Mouse (Mus musculus): ENCODE data around the gene Epb41l5. TPM values are rescaled to one million over a fixed set of nuclear protein-coding genes. Genes with fewer than 3 reads are reported as not detected.

The Epb41l5 gene
- polyA plus RNA-seq (2016; fragmentation: Nextera tagmentation; extraction: Ambion mirVana), result 36.7 and 41.1 TPM in 2 replicates

GRCm38 (mm10) chr1:119648205-119649111 lies at the start of gene Epb41l5:
TSS of gene Epb41l5 (minus strand) at chr1:119649000.
- H3K27ac ChIP-seq (replicated peaks), result peak within 1 kb of the TSS; percentile 82
- peak within 1 kb of the TSS; percentile 70 for H3K4me2 ChIP-seq (replicated peaks)
- peak within 1 kb of the TSS; percentile 78 for H3K4me3 ChIP-seq
- WGBS, result under 1% methylated on average over 86 of the region's 86 CpGs
- ATAC-seq (ENCODE audit: low FRiP score, low read depth), result peak; percentile 97
- H3K9me3 ChIP-seq, result no peaks in the 10 kb centered on the region
- H3K27me3 ChIP-seq, result no peaks in the 10 kb centered on the region
- peak within 1 kb of the TSS; percentile 70 for H3K9ac ChIP-seq (replicated peaks)
- H3K36me3 ChIP-seq, result no peaks in the 10 kb centered on the region
- H3K4me1 ChIP-seq, result peaks cover 18% of the 10 kb centered on the region

DNA sequence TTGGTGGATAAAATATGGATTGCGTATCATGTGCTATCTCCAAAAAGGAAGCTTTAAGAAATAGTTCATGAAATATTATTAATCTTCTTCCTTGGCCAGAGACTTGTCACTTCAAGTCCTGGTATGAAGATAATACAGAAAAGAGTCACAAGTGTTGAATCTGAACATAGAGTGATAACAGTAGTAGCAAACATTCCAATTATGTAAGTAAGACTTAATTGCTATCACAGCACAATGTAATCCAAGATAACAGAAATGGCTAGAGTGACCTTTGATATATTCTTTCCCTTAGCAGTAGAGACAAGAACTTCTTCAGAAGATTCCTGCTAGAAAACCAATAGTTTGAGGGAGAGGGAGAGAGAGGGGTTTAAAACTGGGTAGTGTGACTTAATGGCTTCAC lies 48.1 kb upstream of the Epb41l5 start:
- Histone ChIP-seq H3K9ac (replicated peaks) (no peak overlapping the region), H3K27ac (replicated peaks) (no peak overlapping the region), H3K4me2 (replicated peaks) (no peak overlapping the region), H3K4me1 (no peaks in the 10 kb centered on the region), H3K9me3 (no peaks in the 10 kb centered on the region), H3K27me3 (no peaks in the 10 kb centered on the region), H3K4me3 (no peak overlapping the region), H3K36me3 (peaks cover 17% of the 10 kb centered on the region)
- WGBS, result 100% methylated on average over 1 of the region's 1 CpGs
- no peak for ATAC-seq (ENCODE audit: low FRiP score, low read depth)

GRCm38 (mm10) chr1:119685773-119686558 lies 37.2 kb upstream of the Epb41l5 start:
- Histone ChIP-seq H3K9me3 (no peaks in the 10 kb centered on the region), H3K4me2 (replicated peaks) (no peak overlapping the region), H3K27me3 (no peaks in the 10 kb centered on the region), H3K9ac (replicated peaks) (no peak overlapping the region), H3K36me3 (peaks cover 15% of the 10 kb centered on the region), H3K4me3 (no peak overlapping the region), H3K4me1 (no peaks in the 10 kb centered on the region), H3K27ac (replicated peaks) (no peak overlapping the region)
- 95% methylated on average over 3 of the region's 3 CpGs for WGBS
- ATAC-seq (ENCODE audit: low FRiP score, low read depth), result no peak

GRCm38 (mm10) chr1:119681663-119682213 lies 32.9 kb upstream of the Epb41l5 start:
- H3K36me3 ChIP-seq, result peaks cover 17% of the 10 kb centered on the region
- no peaks in the 10 kb centered on the region for H3K4me1 ChIP-seq
- no peak; the same call in 1 of the 2 replicates for ATAC-seq (ENCODE audit: low FRiP score, low read depth)
- no peak overlapping the region for H3K4me2 ChIP-seq (replicated peaks)
- no peak overlapping the region for H3K9ac ChIP-seq (replicated peaks)
- 61% methylated on average over 2 of the region's 2 CpGs for WGBS
- no peaks in the 10 kb centered on the region for H3K27me3 ChIP-seq
- no peaks in the 10 kb centered on the region for H3K9me3 ChIP-seq
- H3K27ac ChIP-seq (replicated peaks), result no peak overlapping the region
- no peak overlapping the region for H3K4me3 ChIP-seq

DNA sequence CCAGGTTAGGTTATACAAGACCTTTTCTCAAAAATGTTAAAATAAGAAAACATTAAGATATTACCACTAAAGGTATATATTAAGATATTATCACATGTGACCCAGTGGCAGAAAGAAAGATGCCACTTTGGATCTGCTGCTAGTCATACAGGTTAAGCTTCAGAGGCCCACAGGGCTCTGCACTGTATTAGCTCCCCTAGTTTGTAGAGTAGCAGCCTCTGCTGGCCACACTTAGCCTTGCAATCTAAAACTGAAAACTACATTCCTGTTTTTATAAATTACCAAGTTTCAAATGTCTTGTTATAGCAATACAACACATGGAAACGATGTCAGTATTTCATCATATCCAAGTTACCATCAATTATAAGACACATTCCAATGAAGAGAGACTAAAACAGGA lies 26.2 kb upstream of the Epb41l5 start:
- Histone ChIP-seq H3K4me2 (replicated peaks) (no peak overlapping the region), H3K27me3 (no peaks in the 10 kb centered on the region), H3K9ac (replicated peaks) (no peak overlapping the region), H3K4me1 (no peaks in the 10 kb centered on the region), H3K9me3 (no peaks in the 10 kb centered on the region), H3K36me3 (peaks cover 17% of the 10 kb centered on the region), H3K27ac (replicated peaks) (no peak overlapping the region), H3K4me3 (no peak overlapping the region)
- ATAC-seq (ENCODE audit: low FRiP score, low read depth), result 0 out of 2 replicates have a peak, but pooled peaks have one; percentile 66
- 89% methylated on average over 1 of the region's 1 CpGs for WGBS

- Histone ChIP-seq H3K9ac (replicated peaks) (no peak overlapping the region), H3K4me3 (no peak overlapping the region), H3K4me1 (no peaks in the 10 kb centered on the region), H3K36me3 (0 out of 2 replicates have a peak, but pooled peaks cover 5% of the 10 kb centered on the region), H3K4me2 (replicated peaks) (no peak overlapping the region), H3K9me3 (no peaks in the 10 kb centered on the region), H3K27me3 (no peaks in the 10 kb centered on the region), H3K27ac (replicated peaks) (no peak overlapping the region)
- no peak for ATAC-seq (ENCODE audit: low FRiP score, low read depth)
- 94% methylated on average over 7 of the region's 7 CpGs for WGBS
Measured at GRCm38 (mm10) chr1:119666904-119667303, 18.1 kb upstream of the Epb41l5 start.

DNA sequence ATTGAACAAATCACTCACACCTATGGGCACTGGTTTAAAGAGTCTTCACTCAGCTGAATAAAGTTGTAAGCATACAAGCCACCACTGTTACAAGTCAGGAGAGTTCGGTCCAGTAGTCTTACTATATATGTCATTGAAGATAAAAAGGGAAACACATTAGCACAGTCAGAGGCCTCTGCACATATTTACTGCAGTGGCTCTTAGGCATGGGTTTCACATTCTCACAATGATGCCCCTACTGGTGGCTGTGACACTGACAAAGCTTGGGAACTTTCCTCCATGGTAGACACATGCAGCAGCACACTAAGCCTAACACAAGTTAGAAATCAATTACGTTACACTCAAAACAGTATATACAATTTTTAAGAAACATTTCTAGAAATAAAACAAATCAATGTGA lies 5.5 kb upstream of the Epb41l5 start:
- Histone ChIP-seq H3K27ac (replicated peaks) (no peak overlapping the region), H3K36me3 (0 out of 2 replicates have a peak, but pooled peaks cover 7% of the 10 kb centered on the region), H3K4me3 (no peak overlapping the region), H3K9ac (replicated peaks) (no peak overlapping the region), H3K9me3 (no peaks in the 10 kb centered on the region), H3K4me1 (no peaks in the 10 kb centered on the region), H3K27me3 (no peaks in the 10 kb centered on the region), H3K4me2 (replicated peaks) (no peak overlapping the region)
- WGBS, result 89% methylated on average over 2 of the region's 2 CpGs
- ATAC-seq (ENCODE audit: low FRiP score, low read depth), result no peak

- H3K4me2 ChIP-seq (replicated peaks), result no peak overlapping the region
- H3K36me3 ChIP-seq, result no peaks in the 10 kb centered on the region
- H3K4me1 ChIP-seq, result peaks cover 18% of the 10 kb centered on the region
- no peak overlapping the region for H3K27ac ChIP-seq (replicated peaks)
- no peak overlapping the region for H3K9ac ChIP-seq (replicated peaks)
- no peak overlapping the region for H3K4me3 ChIP-seq
- 88% methylated on average over 5 of the region's 5 CpGs for WGBS
- no peaks in the 10 kb centered on the region for H3K27me3 ChIP-seq
- ATAC-seq (ENCODE audit: low FRiP score, low read depth), result no peak
- H3K9me3 ChIP-seq, result no peaks in the 10 kb centered on the region
Measured at GRCm38 (mm10) chr1:119650386-119650785, 1.6 kb upstream of the Epb41l5 start.

DNA sequence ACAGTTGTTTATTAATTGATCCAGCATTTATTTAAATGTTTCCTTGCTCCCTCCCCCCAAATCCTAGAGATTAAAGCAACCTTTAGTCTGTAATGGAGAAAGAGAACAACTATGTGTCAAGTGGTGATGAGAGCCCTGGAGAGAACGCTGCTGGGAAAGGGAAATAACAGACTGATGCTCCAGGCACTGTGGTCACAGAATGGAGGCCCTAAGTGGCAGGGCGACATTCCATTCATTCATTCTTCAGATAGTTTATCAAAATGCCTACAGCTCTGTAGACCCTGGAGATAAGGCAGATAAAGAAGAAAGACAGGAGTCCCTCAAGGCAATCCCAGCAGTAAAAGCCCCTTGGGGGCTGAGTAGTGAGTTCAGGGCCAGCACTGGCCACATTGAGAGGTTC lies 827 bp upstream of the Epb41l5 start:
- 82% methylated on average over 2 of the region's 2 CpGs for WGBS
- Histone ChIP-seq H3K9ac (replicated peaks) (no peak overlapping the region), H3K27ac (replicated peaks) (no peak overlapping the region), H3K27me3 (no peaks in the 10 kb centered on the region), H3K36me3 (no peaks in the 10 kb centered on the region), H3K4me3 (no peak overlapping the region), H3K4me1 (peaks cover 18% of the 10 kb centered on the region), H3K9me3 (no peaks in the 10 kb centered on the region), H3K4me2 (replicated peaks) (no peak overlapping the region)
- no peak for ATAC-seq (ENCODE audit: low FRiP score, low read depth)

DNA sequence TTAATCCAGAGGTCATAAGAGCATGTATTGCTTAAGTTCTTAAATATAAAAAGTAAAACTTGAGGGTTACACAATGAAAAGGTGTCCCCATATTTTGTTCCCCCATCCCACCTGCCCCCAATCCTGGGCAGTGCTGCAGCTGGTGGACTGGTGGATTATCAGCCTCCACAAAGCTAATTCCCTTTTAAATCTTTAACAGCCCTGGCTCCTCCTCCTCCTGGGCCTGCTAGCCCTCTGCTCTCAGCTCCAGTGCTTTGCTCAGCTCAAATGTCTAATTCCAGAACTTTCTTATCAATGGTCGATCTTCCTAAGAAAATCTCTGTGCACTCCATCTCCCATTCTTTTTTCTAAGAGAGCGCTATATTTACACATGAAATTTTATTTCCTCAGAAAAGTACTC lies 2.4 kb downstream of the Epb41l5 start:
- no peak for ATAC-seq (ENCODE audit: low FRiP score, low read depth)
- Histone ChIP-seq H3K4me1 (peaks cover 26% of the 10 kb centered on the region), H3K9ac (replicated peaks) (no peak overlapping the region), H3K4me3 (no peak overlapping the region), H3K36me3 (no peaks in the 10 kb centered on the region), H3K27me3 (no peaks in the 10 kb centered on the region), H3K4me2 (replicated peaks) (no peak overlapping the region), H3K9me3 (no peaks in the 10 kb centered on the region), H3K27ac (replicated peaks) (no peak overlapping the region)
- 54% methylated on average over 2 of the region's 2 CpGs for WGBS

GRCm38 (mm10) chr1:119642367-119642766 lies 6.4 kb downstream of the Epb41l5 start:
- no peaks in the 10 kb centered on the region for H3K27me3 ChIP-seq
- H3K36me3 ChIP-seq, result 0 out of 2 replicates have a peak, but pooled peaks cover 5% of the 10 kb centered on the region
- no peak overlapping the region for H3K4me3 ChIP-seq
- ATAC-seq (ENCODE audit: low FRiP score, low read depth), result peak; percentile 66
- 46% methylated on average over 12 of the region's 12 CpGs for WGBS
- no peak overlapping the region for H3K9ac ChIP-seq (replicated peaks)
- no peak overlapping the region for H3K4me2 ChIP-seq (replicated peaks)
- H3K9me3 ChIP-seq, result no peaks in the 10 kb centered on the region
- peaks cover 18% of the 10 kb centered on the region for H3K4me1 ChIP-seq
- H3K27ac ChIP-seq (replicated peaks), result no peak overlapping the region

Data from midbrain, embryonic 12.5 days (tissue).